Mouse (Mus musculus): ENCODE results near the gene Sclt1. TPM values are rescaled to one million over a fixed set of nuclear protein-coding genes. Genes with fewer than 3 reads are reported as not detected.

The Sclt1 gene
- polyA plus RNA-seq, 1 experiment from 2014 or later: 7.7 TPM

DNA sequence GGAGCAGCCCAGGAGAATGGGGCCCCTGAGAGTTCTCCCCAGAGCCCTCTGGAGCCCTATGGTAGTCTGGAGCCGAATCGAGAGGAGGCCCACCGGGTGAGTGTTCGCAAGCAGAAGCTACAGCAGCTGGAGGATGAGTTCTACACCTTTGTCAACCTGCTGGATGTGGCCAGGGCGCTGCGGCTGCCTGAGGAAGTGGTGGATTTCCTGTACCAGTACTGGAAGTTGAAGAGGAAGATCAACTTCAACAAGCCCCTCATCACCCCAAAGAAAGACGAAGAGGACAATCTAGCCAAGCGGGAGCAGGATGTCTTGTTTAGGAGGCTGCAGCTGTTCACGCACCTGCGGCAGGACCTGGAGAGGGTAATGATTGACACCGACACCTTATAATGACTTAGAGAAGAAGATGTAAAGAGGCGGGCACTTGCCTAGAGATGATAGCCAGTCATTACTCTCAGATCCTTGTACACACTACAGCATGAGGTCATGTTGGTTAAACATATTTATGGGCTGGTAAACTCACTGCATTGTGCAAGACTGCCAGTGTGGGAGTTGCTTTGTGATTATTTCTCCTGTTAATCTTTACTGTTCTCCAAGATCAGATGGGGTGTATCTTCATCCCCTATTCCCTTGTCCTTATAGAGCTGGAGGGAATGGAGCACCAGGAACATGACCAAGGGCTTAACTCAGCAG lies 137.5 kb downstream of the Sclt1 start:
- Histone ChIP-seq H3K9me3 (ENCODE audit: low read length) (no peaks in the 10 kb centered on the region), H3K9ac (replicated peaks; ENCODE audit: low read depth) (no peak overlapping the region), H3K4me2 (replicated peaks; ENCODE audit: low read depth, low read length) (no peak overlapping the region), H3K27ac (ENCODE audit: low read length) (no peak overlapping the region), H3K27me3 (replicated peaks; ENCODE audit: insufficient read depth, low read length) (no peaks in the 10 kb centered on the region), H3K4me3 (ENCODE audit: low read depth, low read length) (no peak overlapping the region), H3K4me1 (ENCODE audit: insufficient read depth, low read depth, low read length) (no peaks in the 10 kb centered on the region), H3K36me3 (ENCODE audit: insufficient read depth, low read length) (peaks cover 5% of the 10 kb centered on the region; the same call in 1 of the 2 replicates)
- no peak for DNase-seq (ENCODE audit: low spot score)
- 82% methylated on average over 12 of the region's 12 CpGs for WGBS
- TF ChIP-seq EP300 (IDR thresholded peaks at IDR 0.05): no peak
- TF ChIP-seq CTCF (IDR thresholded peaks at IDR 0.05): no peak
- ATAC-seq: no peak

- Histone ChIP-seq H3K9me3 (ENCODE audit: low read length) (no peaks in the 10 kb centered on the region), H3K36me3 (ENCODE audit: insufficient read depth, low read length) (peaks cover 5% of the 10 kb centered on the region; the same call in 1 of the 2 replicates), H3K4me2 (replicated peaks; ENCODE audit: low read depth, low read length) (no peak overlapping the region), H3K27me3 (replicated peaks; ENCODE audit: insufficient read depth, low read length) (no peaks in the 10 kb centered on the region), H3K4me3 (ENCODE audit: low read depth, low read length) (no peak overlapping the region), H3K9ac (replicated peaks; ENCODE audit: low read depth) (no peak overlapping the region), H3K4me1 (ENCODE audit: insufficient read depth, low read depth, low read length) (no peaks in the 10 kb centered on the region), H3K27ac (ENCODE audit: low read length) (no peak overlapping the region)
- WGBS: 76% methylated on average over 5 of the region's 5 CpGs
- DNase-seq (ENCODE audit: low spot score): no peak
- no peak for ATAC-seq
- TF ChIP-seq CTCF (IDR thresholded peaks at IDR 0.05) (no peak), EP300 (IDR thresholded peaks at IDR 0.05) (no peak)
These were observed 138.8 kb downstream of the Sclt1 start for GRCm38 (mm10) chr3:41603470-41604019.

DNA sequence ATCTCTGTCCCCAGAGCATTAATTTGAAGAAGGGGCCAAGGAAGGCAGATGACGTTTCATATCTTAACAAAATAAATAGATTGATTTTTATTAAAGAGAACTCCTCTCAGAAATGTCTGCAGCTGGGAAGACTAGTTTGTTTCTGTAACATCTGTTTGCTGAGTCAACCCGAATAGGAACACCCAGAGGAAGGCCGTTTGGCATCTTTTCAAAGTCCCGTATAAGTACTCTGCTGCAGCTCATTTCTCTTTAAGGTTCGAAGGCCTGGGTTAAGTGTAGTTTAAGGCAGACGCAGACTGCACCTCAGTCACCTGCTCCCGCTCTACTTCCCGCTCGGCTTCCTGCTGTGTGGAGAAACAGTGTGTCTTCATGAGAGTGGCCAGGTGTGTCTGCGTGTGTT lies 139.4 kb downstream of the Sclt1 start:
- no peak overlapping the region for H3K27ac ChIP-seq (ENCODE audit: low read length)
- WGBS: 40% methylated on average over 10 of the region's 10 CpGs

GRCm38 (mm10) chr3:41601226-41602020 lies 140.9 kb downstream of the Sclt1 start:
- peaks cover 8% of the 10 kb centered on the region; the same call in 1 of the 2 replicates for H3K36me3 ChIP-seq (ENCODE audit: insufficient read depth, low read length)
- no peak for ATAC-seq
- TF ChIP-seq CTCF (IDR thresholded peaks at IDR 0.05) (no peak), EP300 (IDR thresholded peaks at IDR 0.05) (no peak)
- no peak for DNase-seq (ENCODE audit: low spot score)
- H3K4me2 ChIP-seq (replicated peaks; ENCODE audit: low read depth, low read length): no peak overlapping the region
- WGBS: 78% methylated on average over 9 of the region's 9 CpGs
- H3K27me3 ChIP-seq (replicated peaks; ENCODE audit: insufficient read depth, low read length): no peaks in the 10 kb centered on the region
- no peak overlapping the region for H3K4me3 ChIP-seq (ENCODE audit: low read depth, low read length)
- H3K4me1 ChIP-seq (ENCODE audit: insufficient read depth, low read depth, low read length): no peaks in the 10 kb centered on the region
- no peaks in the 10 kb centered on the region for H3K9me3 ChIP-seq (ENCODE audit: low read length)
- H3K27ac ChIP-seq (ENCODE audit: low read length): no peak overlapping the region
- no peak overlapping the region for H3K9ac ChIP-seq (replicated peaks; ENCODE audit: low read depth)

More for the DNA sequence above, 139.4 kb downstream of the Sclt1 start:
- no peak for DNase-seq (ENCODE audit: low spot score)
- H3K4me3 ChIP-seq (ENCODE audit: low read depth, low read length): no peak overlapping the region
- H3K4me1 ChIP-seq (ENCODE audit: insufficient read depth, low read depth, low read length): no peaks in the 10 kb centered on the region
- no peaks in the 10 kb centered on the region for H3K27me3 ChIP-seq (replicated peaks; ENCODE audit: insufficient read depth, low read length)
- no peaks in the 10 kb centered on the region for H3K9me3 ChIP-seq (ENCODE audit: low read length)
- peaks cover 5% of the 10 kb centered on the region; the same call in 1 of the 2 replicates for H3K36me3 ChIP-seq (ENCODE audit: insufficient read depth, low read length)
- TF ChIP-seq CTCF (IDR thresholded peaks at IDR 0.05) (no peak), EP300 (IDR thresholded peaks at IDR 0.05) (no peak)
- no peak overlapping the region for H3K4me2 ChIP-seq (replicated peaks; ENCODE audit: low read depth, low read length)
- H3K9ac ChIP-seq (replicated peaks; ENCODE audit: low read depth): no peak overlapping the region
- ATAC-seq: no peak

DNA sequence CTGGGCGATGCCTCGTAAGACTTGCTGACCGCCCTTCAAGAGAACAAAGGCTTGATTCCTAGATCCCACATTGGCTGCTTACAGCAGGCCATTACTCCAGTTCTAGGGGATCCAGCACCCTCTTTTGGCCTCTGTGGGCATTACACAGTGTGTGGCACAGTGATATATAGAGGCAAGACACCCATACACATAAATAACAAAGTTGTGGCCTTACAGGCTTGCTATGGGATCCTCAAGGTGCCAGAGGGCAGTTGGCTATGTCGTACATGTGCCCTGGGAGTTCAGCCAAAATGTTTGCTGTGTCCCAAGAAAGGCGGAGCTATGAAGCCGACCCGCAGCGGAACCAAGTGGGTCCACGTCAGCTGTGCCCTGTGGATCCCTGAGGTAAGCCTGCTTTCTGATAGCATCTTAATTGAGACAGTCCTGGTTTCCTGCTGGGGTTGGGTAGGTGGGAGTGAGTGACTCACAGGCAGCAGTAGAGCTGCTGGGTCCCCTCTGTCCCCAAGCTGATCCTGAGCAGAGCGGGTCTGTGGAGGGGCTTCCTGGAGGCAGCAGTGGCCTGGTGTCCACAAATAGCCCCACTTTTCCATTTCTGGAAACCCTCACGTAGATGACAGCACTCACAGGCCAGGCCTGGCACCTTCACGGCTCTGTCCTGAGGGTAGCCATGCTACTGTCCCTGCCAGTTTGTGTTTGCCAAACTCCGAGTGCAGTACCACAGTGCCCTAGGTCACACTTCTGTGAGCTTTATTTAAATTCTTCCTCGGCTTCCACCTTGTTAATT lies 142.3 kb downstream of the Sclt1 start:
- Histone ChIP-seq H3K27ac (ENCODE audit: low read length) (no peak overlapping the region), H3K9me3 (ENCODE audit: low read length) (no peaks in the 10 kb centered on the region), H3K27me3 (replicated peaks; ENCODE audit: insufficient read depth, low read length) (no peaks in the 10 kb centered on the region), H3K9ac (replicated peaks; ENCODE audit: low read depth) (no peak overlapping the region), H3K4me2 (replicated peaks; ENCODE audit: low read depth, low read length) (no peak overlapping the region), H3K4me3 (ENCODE audit: low read depth, low read length) (no peak overlapping the region), H3K4me1 (ENCODE audit: insufficient read depth, low read depth, low read length) (no peaks in the 10 kb centered on the region), H3K36me3 (ENCODE audit: insufficient read depth, low read length) (peaks cover 2% of the 10 kb centered on the region; the same call in 1 of the 2 replicates)
- TF ChIP-seq CTCF (IDR thresholded peaks at IDR 0.05) (peak; percentile 73), EP300 (IDR thresholded peaks at IDR 0.05) (no peak)
- DNase-seq (ENCODE audit: low spot score) (peak; percentile 19), ATAC-seq (peak; percentile 37; the same call in 1 of the 2 replicates)
- 89% methylated on average over 14 of the region's 14 CpGs for WGBS

All from lung, postnatal 0 days (tissue).